Mouse (Mus musculus) forebrain, embryonic 16.5 days (tissue): ENCODE results near the gene Mroh2a. TPM values are rescaled to one million over a fixed set of nuclear protein-coding genes. Genes with fewer than 3 reads are reported as not detected.

Experiments used
- ATAC-seq: fragments of 200-750 bp; cut with Nextera tagmentation; 2 replicates; pipeline ENCODE4 v1.8.0; 2017; ENCODE audit warnings: mild to moderate bottlenecking, moderate library complexity
- H3K27ac ChIP-seq: fragments of 300-500 bp; sonication (generic); 2 replicates; pipeline ENCODE4 v1.5.1; 2014; ENCODE audit warnings: low read length, control low read depth
- H3K27me3 ChIP-seq: fragments of 300-500 bp; sonication (generic); replicated peaks from 2 replicates; pipeline ENCODE4 v1.6.1; 2014; ENCODE audit warnings: low read length; ENCODE audit not compliant: control insufficient read depth, insufficient read depth
- H3K36me3 ChIP-seq: fragments of 300-500 bp; sonication (generic); 2 replicates; pipeline ENCODE4 v1.6.1; 2014; ENCODE audit not compliant: control insufficient read depth, insufficient read depth
- H3K4me1 ChIP-seq: fragments of 300-500 bp; sonication (generic); replicated peaks from 2 replicates; pipeline ENCODE4 v1.6.1; 2014; ENCODE audit warnings: low read length; ENCODE audit not compliant: control insufficient read depth, insufficient read depth
- H3K4me2 ChIP-seq: fragments of 300-500 bp; sonication (generic); 2 replicates; pipeline ENCODE4 v1.6.1; 2014; ENCODE audit warnings: mild to moderate bottlenecking, low read length, control low read depth
- H3K4me3 ChIP-seq: fragments of 300-500 bp; sonication (generic); replicated peaks from 2 replicates; pipeline ENCODE4 v1.5.1; 2014; ENCODE audit warnings: mild to moderate bottlenecking, low read length, control low read depth
- H3K9ac ChIP-seq: fragments of 300-500 bp; sonication (generic); replicated peaks from 2 replicates; pipeline ENCODE4 v1.6.1; 2014; ENCODE audit warnings: low read depth, low read length, control low read depth
- H3K9me3 ChIP-seq: fragments of 300-500 bp; sonication (generic); 2 replicates; pipeline ENCODE4 v1.6.1; 2016; ENCODE audit warnings: low read length; ENCODE audit not compliant: control insufficient read depth
- WGBS: fragments of 180-500 bp; shearing (Covaris S2); extraction: QIAGEN DNeasy Blood & Tissue Kit; methylation state at CpG from one replicate; pipeline ENCODE4 v1.1.7; 2014; 5-methylcytosine and 5-hydroxymethylcytosine counted together
- polyA plus RNA-seq: library from polyadenylated mRNA; unstranded; fragments of >200 nt; fragmentation: Nextera tagmentation; extraction: Ambion mirVana; gene quantifications from 2 replicates; pipeline ENCODE4 v1.2.1, GENCODE M21; 2015

The Mroh2a gene
- polyA plus RNA-seq, 1 experiment from 2014 or later, result 1.0 TPM

DNA sequence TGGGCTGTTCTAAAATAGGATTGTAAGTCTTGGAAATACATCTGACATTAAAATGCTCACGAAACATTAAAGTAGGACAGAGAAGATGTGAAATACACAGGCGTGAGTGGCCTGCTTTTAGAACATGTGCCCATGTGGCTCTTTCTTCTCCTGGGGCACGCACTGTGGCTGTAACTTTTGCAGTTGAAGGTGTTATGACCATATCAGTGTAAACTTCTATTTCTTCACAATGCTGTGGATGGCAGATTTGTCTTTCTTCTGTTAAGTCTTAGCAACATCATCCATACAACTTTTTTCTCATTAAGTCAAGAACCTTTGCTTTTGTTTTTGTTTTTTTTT, 62.0 kb downstream of the Mroh2a start:
- H3K4me2 ChIP-seq, result no peak overlapping the region
- H3K27me3 ChIP-seq, result no peaks in the 10 kb centered on the region
- H3K9ac ChIP-seq, result no peak overlapping the region
- H3K27ac ChIP-seq, result no peak overlapping the region
- no peak for ATAC-seq
- 72% methylated on average over 3 of the region's 3 CpGs for WGBS
- peaks cover 48% of the 10 kb centered on the region for H3K9me3 ChIP-seq
- H3K4me3 ChIP-seq, result no peak overlapping the region
- H3K4me1 ChIP-seq, result no peaks in the 10 kb centered on the region
- H3K36me3 ChIP-seq, result no peaks in the 10 kb centered on the region

DNA sequence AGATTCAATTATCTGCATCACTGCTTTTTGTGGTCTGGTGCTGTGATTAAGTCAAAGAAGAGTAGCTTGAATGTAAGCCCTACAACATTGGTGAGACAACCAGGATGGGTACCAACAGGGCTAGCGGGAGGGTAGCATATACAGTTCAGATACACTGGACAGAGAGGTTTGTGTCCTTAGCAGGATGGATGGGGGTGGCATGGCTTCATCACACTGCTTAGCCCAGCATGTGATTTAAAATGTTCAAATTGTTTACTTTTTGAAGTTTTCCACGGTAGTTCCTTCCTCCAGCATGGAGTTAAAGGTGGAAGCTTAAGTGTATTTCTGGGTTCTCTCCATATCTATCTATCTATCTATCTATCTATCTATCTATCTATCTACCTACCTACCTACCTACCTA, 62.4 kb downstream of the Mroh2a start:
- Histone ChIP-seq H3K4me2 (no peak overlapping the region), H3K4me1 (no peaks in the 10 kb centered on the region), H3K9me3 (peaks cover 48% of the 10 kb centered on the region), H3K27ac (no peak overlapping the region), H3K36me3 (no peaks in the 10 kb centered on the region), H3K27me3 (no peaks in the 10 kb centered on the region), H3K9ac (no peak overlapping the region), H3K4me3 (no peak overlapping the region)
- no peak for ATAC-seq
- WGBS, result 46% methylated on average over 2 of the region's 2 CpGs

DNA sequence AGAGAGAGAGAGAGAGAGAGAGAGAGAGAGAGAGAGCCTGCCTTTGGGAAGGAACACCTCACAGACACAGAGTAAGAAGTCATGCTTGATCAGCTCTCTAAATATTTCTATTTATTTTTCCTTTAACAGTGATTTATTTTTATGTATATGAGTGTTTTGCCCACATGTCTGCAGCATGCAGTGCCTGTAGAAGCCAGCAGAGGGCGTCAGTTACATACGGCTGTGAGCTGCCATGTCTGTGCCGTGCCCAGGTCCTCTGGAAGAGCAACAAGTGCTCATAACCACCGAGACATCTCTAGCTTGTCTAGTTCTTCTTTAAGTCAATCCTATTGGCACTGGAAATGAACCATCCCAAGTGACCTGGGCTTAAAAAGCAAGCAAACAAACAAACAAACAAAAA, 63.1 kb downstream of the Mroh2a start:
- H3K36me3 ChIP-seq, result no peaks in the 10 kb centered on the region
- peaks cover 42% of the 10 kb centered on the region for H3K9me3 ChIP-seq
- H3K4me3 ChIP-seq, result no peak overlapping the region
- no peak overlapping the region for H3K27ac ChIP-seq
- ATAC-seq, result no peak
- no peak overlapping the region for H3K9ac ChIP-seq
- no peaks in the 10 kb centered on the region for H3K27me3 ChIP-seq
- no peaks in the 10 kb centered on the region for H3K4me1 ChIP-seq
- no peak overlapping the region for H3K4me2 ChIP-seq
- WGBS, result 41% methylated on average over 4 of the region's 4 CpGs

DNA sequence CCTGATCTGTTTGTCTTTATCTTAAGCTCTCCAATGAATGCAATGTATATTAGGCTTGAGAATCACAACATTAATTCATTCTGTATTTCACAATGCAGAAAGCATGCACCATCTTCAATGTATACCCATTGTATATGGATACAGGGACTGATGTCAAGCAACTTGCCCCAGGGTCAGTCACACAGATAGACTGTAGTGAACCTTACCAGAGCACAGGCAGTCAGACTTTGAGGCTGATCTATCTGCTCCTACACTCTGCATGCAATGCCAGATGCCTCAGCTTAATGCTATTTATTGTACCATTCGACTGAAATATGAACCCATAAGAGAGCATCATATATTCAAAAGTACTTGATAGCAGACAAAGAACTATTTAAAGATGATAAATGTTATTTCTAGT, 63.7 kb downstream of the Mroh2a start:
- Histone ChIP-seq H3K27me3 (no peaks in the 10 kb centered on the region), H3K9ac (no peak overlapping the region), H3K9me3 (peaks cover 42% of the 10 kb centered on the region), H3K4me3 (no peak overlapping the region), H3K4me1 (no peaks in the 10 kb centered on the region), H3K4me2 (no peak overlapping the region), H3K27ac (no peak overlapping the region), H3K36me3 (no peaks in the 10 kb centered on the region)
- 65% methylated on average over 1 of the region's 1 CpGs for WGBS
- no peak for ATAC-seq

DNA sequence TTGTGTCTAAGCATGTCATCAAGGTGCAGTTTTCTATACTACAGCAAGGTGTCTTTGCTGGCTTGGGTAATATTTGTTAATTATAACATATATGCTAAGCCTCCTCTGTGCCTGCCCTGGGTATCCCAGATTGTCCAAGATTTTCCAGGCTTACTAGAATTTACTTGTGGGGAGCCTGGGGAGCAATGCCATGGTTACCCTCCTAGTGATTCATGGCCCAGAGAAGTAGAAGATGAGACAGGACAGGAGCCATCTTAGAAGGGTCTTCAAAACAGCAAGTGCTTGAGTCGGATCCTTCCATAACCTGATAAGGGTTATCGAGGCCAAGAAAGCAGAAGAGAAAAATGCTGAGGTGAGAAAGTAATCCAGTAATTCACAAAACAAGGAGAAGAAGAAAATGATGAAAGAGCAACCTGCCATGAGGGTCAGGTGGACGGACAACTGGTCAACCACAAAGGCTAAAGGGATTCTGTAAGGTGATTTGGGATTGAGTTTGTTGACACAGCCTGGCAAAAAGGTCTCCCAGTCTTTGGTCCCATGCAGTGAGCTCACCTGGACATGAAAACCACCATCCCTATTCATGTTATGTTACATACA, 64.7 kb downstream of the Mroh2a start:
- no peak overlapping the region for H3K27ac ChIP-seq
- H3K4me1 ChIP-seq, result no peaks in the 10 kb centered on the region
- H3K27me3 ChIP-seq, result no peaks in the 10 kb centered on the region
- peaks cover 49% of the 10 kb centered on the region for H3K9me3 ChIP-seq
- 65% methylated on average over 3 of the region's 3 CpGs for WGBS
- ATAC-seq, result no peak
- no peak overlapping the region for H3K9ac ChIP-seq
- no peak overlapping the region for H3K4me3 ChIP-seq
- H3K4me2 ChIP-seq, result no peak overlapping the region
- no peaks in the 10 kb centered on the region for H3K36me3 ChIP-seq

DNA sequence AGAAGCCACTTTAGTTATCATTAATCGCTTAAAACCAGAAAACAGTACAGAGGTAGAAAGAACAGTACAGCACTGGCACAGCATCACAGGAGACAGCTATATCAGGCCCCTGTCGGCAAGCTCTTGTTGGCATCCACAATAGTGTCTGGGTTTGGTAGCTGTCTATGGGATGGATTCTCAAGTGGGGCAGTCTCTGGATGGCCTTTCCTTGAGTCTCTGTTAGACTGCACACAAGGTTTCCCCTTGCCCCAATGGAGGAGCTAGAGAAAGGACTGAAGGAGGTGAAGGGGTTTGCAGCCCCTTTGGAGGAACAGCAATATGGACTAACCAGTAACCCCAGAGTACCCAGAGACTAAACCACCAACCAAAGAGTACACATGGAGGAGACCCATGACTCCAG, 65.3 kb downstream of the Mroh2a start:
- no peaks in the 10 kb centered on the region for H3K4me1 ChIP-seq
- peaks cover 45% of the 10 kb centered on the region for H3K9me3 ChIP-seq
- H3K27ac ChIP-seq, result no peak overlapping the region
- WGBS, result 53% methylated on average over 2 of the region's 2 CpGs
- no peak overlapping the region for H3K9ac ChIP-seq
- H3K4me3 ChIP-seq, result no peak overlapping the region
- H3K36me3 ChIP-seq, result no peaks in the 10 kb centered on the region
- H3K4me2 ChIP-seq, result no peak overlapping the region
- ATAC-seq, result no peak
- no peaks in the 10 kb centered on the region for H3K27me3 ChIP-seq

DNA sequence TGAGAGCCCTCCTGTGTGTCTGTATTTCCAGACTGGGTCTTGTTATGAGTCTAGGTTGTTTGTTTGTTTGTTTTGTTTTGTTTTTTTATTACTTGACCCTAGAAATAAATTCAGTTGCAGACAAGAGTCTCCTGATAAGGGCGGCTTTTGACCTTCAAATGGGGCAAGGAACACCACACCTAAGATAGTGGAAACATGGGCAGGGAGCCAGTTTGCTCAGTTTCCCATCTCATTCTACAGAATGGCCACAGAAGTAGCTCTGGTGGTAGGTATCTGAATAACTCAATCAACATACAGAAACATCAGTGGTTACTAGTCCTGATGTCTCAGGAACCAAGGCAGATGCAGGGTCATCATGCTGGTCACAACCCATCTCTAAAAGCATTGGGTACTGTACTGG, 67.9 kb downstream of the Mroh2a start:
- ATAC-seq, result no peak
- Histone ChIP-seq H3K4me1 (no peaks in the 10 kb centered on the region), H3K4me2 (no peak overlapping the region), H3K27ac (no peak overlapping the region), H3K9ac (no peak overlapping the region), H3K36me3 (no peaks in the 10 kb centered on the region), H3K4me3 (no peak overlapping the region), H3K27me3 (no peaks in the 10 kb centered on the region), H3K9me3 (peaks cover 37% of the 10 kb centered on the region)
- WGBS, result 26% methylated on average over 1 of the region's 1 CpGs

DNA sequence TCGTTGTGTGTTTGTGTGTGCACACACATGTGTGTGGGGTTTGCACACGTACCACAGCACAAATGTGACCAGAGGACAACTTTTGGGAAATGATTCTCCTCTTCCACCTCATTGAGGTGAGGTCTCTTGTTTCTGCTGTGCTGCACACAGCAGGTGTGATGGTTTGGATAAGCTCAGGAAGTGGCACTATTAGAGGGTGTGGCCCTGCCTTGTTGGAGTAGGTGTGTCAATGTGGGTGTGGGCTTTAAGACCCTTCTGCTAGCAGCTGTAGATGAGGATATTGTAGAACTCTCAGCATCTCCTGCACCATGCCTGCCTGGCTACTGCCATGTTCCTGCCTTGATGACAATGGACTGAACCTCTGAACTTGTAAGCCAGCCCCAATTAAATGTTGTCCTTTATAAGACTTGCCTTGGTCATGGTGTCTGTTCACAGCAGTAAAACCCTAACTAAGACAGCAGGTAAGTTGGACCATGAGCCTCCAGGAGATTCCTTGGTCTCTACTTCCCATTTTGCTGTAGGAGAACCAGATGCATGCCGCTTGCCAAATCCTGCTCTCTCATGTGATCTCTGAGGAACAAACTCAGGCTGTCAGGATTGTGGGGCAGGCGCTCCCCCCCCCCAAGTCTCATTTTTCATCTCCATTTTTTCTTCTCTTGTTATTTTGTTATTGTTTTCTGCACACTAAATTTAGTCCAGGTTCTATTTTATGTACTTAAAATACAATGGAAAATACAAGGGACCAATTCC, 69.6 kb downstream of the Mroh2a start:
- 75% methylated on average over 4 of the region's 4 CpGs for WGBS

DNA sequence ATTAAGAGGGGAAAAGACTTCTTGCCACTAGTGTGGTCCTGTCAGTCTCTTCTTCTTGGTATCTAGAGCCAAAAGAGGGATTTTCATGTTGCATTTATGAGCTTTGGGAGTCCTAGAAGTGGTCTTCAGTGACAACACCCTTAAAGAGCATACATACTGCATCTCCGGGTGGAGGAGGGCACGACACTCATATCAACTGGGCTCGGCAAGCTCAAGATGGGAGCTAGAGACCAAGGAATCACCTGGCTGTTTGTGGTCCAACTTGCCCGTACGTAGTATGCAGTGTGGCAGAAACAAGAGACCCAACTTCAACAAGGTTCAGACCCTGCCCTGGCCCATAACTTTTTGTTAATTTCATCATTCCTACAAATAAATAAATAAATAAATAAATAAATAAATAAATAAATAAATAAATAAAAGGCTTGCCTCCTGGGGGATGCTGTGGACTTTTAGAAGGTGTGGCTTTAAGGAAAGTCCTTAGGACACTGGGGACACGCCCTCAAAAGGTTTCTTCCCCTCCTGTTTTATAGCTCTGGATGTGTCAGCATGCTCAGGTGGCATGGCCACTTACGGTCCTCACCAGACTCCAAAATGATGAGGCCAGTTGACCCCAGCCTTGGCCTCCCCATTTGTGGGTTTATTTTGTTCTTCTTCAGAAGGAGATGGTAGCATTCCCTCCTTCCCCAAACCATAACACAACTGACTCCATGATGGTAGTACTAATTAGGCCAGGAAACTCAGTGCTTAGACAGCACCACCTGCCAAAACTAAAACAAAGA, 70.9 kb downstream of the Mroh2a start:
- no peak overlapping the region for H3K4me3 ChIP-seq
- H3K9ac ChIP-seq, result no peak overlapping the region
- H3K4me1 ChIP-seq, result no peaks in the 10 kb centered on the region
- no peaks in the 10 kb centered on the region for H3K27me3 ChIP-seq
- H3K36me3 ChIP-seq, result no peaks in the 10 kb centered on the region
- H3K27ac ChIP-seq, result no peak overlapping the region
- ATAC-seq, result no peak
- H3K9me3 ChIP-seq, result peaks cover 34% of the 10 kb centered on the region
- no peak overlapping the region for H3K4me2 ChIP-seq
- whole genome bisulfite sequencing, result 67% methylated on average over 7 of the region's 7 CpGs

More for the DNA sequence above, 69.6 kb downstream of the Mroh2a start:
- Histone ChIP-seq H3K27ac (no peak overlapping the region), H3K9me3 (peaks cover 38% of the 10 kb centered on the region), H3K9ac (no peak overlapping the region), H3K4me1 (no peaks in the 10 kb centered on the region), H3K4me3 (no peak overlapping the region), H3K27me3 (no peaks in the 10 kb centered on the region), H3K4me2 (no peak overlapping the region), H3K36me3 (no peaks in the 10 kb centered on the region)
- no peak for ATAC-seq
